Mouse (Mus musculus) spleen, postnatal 10 days (tissue): ENCODE measurements around the gene Hoxb7.

Experiments used
- DNase-seq, 2 experiments: peaks; one replicate each; pipeline ENCODE4 v3.0.0; 2021 to 2022; ENCODE audit warnings: low spot score in 2 of 2

The Hoxb7 gene

DNA sequence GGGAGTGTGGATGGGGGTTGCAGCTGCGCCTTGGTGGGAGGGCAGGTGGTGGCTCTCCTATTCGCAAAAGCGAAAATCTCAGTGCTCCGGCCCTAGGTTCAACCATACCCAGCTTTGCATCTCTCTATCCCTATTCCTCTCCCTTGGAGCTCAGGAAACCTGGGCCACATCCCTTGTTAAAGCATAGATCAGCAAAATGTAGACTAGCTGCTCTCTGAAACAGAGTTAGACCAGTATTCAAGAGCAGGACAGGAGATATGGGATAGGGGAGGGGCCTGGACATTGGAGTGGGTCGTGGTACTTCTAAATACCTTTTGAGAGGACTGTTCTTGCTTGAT is 28.9 kb downstream of the Hoxb7 start:
- DNase-seq: no peak

DNA sequence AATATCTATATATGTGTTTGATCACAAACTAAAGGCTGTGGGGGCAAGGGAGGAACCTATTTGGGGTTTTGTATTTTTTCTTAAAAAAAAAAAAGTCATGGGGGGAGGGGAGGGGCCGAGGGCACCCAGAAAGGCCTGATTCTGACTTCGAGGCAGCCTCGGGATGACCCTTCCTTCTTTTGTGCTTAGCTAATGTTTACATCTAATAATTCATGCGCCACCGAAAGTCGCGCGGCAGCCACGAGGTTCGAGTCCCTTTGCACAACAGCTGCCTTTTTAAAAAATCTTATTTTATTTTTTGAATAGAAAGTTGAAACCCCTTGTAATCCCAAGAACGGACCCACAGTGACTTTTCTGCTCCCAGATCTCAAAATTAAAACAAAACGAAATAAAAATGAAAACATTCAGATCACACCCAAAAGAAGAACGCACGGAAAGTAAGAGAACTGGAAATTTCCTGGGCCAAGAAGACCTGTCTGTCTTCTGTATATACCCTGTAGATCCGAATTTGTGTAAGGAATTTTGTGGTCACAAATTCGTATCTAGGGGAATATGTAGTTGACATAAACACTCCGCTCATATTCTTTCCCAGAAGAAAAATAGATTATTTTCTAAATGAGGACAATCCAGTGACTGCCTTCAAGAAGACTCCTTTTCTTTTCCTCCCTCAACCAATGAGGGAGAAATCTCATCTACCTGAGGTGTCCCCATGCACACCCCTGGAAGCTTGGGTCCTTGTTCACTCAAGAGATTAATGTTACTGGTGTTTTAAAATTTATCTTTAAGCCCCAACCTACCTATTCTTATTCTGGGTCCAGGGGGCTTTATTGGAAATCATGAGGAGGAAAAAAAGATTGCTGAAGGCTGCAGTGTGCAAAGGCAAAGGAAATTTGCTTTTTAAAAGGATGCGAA is 30.5 kb downstream of the Hoxb7 start:
- no peak for DNase-seq

DNA sequence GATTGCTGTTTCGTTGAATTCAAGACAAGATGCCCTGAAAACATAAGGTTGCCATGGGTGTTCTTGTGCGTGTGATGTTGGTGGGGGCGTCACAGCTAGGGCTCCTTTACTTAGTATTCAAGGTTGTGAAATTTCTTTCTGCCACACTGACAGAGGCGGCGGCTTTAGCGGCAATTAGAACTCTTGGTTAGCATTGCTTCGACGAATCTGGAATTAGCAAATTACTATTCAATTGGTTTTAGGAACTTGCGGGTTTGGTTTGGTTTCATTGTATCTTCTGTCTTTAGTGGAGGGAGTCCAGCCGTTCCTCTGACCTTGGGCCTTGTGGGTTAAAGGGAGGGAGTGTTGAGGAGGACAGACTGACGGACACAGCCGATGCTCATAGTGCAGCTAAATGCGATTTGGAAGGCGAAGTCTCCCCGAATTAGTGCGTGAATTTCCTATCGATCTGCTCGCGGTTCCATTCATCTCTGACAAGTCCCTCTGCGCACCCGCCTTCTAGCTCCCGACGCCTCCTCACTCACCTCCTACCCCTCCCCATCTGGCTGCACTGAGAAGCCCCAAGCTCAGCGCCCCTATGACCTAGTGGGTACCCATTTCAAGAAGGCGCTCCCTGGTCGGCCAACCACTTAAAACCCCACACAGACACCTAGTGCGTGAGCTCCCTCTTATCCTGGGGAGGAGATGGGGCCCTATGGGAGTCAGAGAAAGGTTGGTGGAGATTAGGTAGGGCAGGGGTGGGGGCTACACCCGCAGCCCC is 31.4 kb downstream of the Hoxb7 start, which contains the start of gene Hoxb4:
TSS of gene Hoxb4 (plus strand) at position 660 of the 760 bp plus-strand sequence.
- DNase-seq: no peak

DNA sequence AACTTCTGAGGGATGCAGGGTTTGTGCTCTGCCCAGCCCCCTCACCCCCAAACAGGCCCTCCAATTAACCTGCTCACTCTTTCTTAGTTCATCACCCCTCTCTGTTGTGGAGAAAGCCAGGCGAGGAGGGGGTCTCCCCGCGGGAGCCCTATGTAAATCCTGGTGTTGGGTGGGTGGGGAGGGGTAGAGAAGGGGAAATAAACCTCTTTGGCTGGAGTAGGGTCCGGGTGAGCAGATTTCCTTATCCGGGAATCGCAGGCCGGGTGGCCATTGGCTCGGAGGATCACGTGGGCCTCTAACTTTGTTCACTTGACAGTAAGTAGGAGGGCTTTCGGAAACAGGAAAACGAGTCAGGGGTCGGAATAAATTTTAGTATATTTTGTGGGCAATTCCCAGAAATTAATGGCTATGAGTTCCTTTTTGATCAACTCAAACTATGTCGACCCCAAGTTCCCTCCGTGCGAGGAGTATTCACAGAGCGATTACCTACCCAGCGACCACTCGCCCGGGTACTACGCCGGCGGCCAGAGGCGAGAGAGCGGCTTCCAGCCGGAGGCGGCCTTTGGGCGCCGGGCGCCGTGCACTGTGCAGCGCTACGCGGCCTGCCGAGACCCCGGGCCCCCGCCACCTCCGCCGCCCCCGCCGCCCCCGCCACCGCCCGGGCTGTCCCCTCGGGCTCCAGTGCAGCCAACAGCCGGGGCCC is 32.1 kb downstream of the Hoxb7 start:
- peak in 1 of 2 experiments; percentile 45 for DNase-seq

DNA sequence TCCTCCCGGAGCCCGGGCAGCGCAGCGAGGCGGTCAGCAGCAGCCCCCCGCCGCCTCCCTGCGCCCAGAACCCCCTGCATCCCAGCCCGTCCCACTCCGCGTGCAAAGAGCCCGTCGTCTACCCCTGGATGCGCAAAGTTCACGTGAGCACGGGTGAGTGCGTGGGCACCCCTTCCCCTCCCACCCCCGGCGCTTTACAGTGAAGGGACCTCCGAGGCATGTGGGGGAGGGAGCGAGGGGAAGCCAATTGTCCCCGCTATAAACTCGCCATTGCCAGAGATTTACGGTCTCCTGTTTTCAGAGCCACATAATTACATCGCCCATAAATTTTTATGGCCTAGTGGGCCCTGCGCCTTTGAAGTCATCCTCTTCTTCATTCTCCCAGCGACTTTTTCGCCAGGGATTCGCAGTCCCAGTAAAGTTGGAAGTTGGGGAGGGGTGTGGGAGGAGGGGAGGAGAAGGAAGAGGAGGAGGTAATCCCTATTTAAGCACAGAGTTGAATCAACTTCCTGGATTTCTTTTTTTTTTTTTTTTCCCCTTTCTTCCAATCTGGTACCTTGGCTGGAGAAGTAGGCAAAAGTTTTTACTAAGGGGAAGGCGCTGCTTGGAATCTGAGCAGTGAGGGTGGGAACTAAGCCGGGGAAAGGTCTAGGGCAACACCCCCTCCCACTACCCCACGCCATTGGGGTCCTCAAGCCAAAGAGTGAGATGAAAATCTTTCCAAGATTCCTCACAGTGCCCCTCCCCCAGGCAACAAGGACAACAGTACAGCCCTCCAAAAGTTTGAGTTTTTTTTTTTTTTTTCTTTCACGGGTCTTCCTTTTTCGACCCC is 32.9 kb downstream of the Hoxb7 start:
- no peak for DNase-seq

DNA sequence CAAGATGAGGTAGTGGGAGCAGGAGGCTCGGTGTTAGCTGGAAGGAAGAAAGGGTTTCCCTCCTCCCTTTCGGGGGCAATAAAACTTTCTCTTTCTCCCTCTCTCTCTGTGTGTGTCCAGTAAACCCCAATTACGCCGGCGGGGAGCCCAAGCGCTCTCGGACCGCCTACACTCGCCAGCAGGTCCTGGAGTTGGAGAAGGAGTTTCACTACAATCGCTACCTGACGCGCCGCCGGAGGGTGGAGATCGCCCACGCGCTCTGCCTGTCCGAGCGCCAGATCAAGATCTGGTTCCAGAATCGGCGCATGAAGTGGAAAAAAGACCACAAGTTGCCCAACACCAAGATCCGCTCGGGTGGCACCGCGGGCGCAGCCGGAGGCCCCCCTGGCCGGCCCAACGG is 33.5 kb downstream of the Hoxb7 start:
- DNase-seq: no peak

DNA sequence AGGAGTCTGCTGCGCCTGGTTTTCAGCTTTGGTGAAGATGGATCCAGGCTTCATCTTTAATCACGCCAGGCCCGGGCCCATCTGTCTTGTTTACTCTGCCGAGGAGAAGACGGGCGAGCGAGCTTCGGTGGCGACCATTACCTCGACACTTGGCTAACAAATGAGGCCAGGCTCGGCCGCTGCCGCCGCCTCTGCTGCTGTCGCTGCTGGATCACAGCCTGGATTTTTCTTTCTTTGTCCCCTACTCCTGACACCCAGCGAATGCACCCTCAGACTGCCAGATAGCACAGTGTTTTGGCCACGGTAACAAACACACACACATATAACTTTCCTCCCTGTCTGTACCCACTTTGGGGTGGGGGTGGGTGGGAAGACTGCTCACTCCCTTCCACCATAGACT is 34.3 kb downstream of the Hoxb7 start:
- DNase-seq: no peak

DNA sequence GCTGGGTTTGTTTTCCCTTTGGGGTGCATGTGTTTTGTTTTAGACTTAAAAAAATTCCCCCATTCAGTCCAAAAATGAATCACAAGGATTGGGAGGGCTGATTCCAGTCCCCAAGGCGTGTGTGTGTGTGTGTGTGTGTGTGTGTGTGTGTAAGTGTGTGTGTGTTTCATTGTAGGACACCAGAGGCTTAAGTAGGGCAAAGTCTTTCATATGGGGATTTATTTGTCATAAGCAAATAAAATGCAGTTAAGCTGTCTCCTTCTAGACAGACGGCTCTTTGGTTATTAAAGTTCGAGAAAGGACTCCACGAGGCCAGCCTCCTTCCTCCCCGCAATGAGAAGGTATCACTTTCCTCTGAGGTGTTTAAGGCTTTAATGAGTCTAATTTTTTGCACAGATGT is 35.4 kb downstream of the Hoxb7 start:
- DNase-seq: no peak

DNA sequence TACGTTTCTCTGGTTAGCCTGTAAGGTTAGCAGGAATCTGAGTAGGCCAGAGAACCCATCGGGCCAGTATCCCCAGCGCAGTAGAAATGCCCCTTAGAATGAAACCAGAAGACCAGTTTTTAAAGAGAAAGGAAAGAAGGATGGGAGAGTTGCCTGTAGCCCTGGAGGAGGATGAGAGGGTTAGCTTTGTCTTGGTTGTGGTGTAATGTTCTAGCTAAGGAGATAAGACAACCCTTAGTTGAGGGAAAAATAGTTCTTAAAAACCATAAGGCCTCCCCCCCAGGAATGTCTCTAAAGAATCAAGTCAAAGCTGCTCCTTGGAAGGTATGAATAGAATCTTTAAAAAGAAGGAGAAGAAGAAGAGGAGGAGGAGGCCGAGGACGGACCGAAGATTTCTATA is 36.3 kb downstream of the Hoxb7 start:
- DNase-seq: no peak

DNA sequence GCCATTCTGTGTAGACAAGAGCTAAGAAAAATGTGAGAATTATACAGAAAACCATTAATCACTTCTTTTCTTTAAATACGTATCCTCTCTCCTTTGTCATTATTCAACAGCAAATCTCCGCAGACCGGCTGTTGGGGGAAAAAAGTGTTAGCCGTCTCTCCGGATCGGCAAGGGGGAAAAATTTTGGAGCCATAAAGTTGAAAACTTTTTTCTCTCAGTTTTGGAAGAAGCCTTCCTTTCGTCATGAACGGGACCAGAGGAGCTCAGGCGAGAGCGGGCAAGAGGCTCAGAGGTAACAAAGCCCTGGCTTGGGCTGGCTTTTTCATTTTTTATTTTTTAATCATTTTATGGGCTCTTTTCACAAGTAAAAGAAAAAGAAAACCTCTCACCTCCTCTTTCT is 36.7 kb downstream of the Hoxb7 start, which contains the start of gene Hoxb3:
TSS of gene Hoxb3 (plus strand) at position 173 of the 400 bp plus-strand sequence.
- no peak for DNase-seq

DNA sequence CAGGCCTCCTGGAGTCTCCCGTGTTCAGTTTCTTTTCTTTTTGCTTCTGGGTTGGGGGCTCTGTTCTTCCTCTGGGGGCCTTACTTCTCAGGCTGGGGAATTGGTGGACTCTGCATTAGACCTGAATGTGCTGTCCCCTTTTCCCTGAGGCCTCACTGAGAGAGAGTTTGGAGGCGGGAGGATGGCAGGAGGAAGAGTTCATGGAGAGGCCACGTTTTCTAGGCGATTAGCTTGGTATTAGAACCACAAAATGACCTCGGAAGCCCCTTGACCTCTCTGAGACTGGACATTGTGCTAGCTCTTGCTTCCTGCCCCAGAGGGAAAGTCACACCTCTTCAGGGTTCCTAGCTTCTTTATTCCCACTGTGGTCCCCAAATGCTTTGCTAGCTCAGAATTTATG is 37.7 kb downstream of the Hoxb7 start:
- DNase-seq: no peak

DNA sequence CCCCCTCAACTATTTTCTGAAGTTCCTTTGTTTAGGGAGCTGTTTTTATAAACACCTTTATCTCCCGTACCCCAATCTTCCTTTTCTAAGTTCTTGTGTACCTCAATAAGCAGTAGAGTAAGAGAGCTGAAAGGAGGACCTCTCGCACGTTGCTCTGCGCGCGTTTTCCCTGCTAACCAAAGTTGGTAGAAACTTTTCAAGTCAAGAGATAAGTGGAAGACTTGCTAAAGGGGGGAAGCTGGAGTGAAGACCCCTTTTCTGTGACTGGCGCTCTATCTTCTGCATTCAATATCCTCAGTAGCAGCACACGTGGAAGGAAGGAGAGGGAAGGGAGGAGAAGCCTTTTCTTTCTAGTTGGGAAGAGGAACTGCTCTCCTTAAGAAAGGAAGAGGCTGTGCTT is 38.5 kb downstream of the Hoxb7 start:
- no peak for DNase-seq

DNA sequence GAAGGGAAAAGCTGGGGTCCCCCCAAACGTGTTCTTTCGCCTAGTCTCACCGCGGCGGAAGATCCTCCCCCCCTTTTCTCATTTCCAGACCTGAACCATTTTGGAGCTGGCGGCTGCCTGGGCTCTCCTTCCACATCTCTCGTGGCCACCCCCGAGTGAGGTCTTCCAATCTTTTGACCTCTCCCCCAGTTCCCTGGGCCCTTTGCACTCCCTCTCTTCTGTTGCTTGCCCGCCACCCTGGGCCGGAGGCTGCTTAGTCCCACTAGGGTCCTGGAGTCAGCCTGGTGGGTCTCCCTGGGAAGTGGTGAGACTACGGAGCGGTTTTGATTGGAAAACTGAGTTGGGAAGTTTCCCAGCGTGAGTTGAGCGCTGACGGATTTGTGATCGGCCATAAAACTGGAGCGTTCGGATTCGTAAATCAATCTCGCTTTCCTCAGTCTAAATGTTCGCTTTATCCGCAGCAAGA is 39.4 kb downstream of the Hoxb7 start:
- DNase-seq: no peak

DNA sequence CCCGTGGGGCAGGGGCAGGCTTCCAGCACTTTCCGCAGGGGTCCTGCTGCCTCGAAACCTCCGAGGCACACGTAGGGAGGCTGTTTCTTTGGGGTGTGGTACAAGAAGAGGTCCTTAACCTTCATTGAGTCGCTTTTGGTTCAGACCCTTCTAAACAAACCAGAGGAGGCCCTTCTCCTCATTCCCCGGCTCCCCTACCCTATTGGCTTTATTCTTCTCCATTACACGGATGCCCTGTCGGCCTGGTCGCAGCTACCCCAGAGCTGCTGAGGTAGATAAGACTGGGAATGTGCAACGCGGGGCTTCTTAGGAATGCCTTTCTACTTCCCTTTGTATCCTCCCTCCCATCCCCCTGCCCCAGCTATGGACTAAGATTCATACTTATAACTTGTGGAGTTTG is 40.3 kb downstream of the Hoxb7 start:
- no peak for DNase-seq

DNA sequence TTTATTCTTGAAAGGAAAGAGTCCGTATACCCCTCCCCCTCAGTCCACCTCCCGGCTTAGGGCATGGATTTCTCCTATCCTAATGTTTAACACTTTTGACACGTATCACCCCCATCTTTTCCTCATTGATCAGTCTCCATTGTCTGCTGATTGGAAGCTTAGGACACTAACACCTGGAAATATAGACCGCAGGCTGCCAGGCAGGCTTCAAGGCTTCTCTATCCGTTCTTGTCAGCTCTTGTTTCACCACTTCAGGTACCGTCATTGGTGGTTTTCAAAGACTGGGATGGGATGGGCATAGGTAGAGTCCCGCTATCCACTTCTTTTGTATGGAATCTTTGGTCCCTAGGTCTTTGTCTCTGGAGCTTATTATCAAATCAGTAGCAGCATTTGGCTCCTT is 40.7 kb downstream of the Hoxb7 start:
- DNase-seq: no peak

DNA sequence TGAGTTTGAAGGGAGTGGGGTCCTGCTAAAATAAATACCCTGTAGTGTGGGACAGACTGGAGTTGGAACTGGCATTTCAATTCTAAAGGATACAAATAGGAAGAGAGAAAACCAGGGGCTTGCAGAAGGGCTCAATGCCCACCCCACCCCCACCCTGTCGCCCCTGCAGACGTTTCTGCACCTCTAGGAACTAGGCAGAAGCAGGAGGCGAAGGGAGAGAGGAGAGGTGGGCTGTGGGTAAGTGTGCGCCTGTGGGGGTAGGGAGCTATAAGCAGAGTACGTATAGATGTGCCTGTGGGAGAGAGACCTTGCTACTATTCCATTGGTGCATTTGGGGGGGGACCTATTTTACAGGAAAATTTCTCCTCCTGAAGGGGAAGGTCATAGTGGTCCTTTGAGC is 41.3 kb downstream of the Hoxb7 start:
- DNase-seq: no peak

DNA sequence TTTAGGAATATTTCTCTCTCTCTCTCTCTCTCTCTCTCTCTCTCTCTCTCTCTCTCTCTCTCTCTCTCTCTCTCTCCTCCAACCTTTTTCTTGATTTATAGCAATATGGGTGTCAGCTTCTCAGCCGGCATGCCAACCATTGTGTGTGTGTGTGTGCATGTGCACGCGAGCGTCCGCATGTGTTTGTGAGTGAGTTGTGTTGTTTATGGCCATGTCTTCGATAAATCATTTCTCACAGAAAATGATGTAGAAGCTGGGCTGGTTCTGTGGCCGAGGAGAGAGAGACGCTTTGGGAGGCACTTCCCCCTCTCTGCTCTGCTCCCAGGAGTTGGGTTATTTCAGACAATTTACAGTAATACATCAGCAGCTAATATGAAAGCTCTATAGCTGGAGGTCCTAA is 42.2 kb downstream of the Hoxb7 start:
- no peak for DNase-seq

DNA sequence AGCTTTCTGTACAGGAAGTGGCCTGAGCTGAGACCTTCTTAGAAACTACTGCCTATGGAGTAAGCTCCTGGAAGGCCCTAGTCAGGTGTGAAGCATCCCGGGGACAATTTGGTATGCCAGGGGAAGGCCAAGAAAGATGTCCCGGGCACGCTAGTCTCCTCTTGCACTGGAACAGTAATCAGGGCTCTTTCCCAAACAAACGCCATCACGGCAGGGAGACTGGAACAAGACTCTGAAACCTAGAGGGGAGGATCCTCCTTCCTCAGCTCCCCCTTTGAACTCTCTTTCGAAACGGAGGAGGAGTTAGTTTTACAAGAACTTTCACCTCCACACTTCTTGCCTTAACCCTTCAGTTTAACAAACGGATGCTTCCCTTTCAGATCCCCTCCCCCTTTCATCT is 45.7 kb downstream of the Hoxb7 start:
- no peak for DNase-seq

DNA sequence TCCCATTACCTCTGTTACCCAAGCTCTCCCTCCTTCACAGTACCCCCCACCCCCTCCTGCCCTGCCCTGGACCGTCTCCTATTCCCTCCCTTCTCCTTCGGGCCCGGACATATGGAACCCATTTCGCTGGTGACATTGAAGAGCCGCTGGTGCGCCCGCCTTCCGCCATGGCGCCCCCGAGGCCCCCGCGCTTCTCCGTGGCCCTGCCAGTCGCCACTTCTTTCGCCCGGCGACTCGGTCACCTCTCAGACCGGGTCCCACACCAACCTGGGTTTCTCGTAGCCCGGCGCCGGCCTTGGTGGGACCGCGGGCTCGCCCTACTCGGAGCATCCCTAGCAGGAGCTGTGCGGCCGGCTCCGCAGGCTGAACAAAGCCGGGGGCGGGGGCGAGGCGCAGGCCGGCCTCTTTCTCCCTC is 46.2 kb downstream of the Hoxb7 start:
- no peak for DNase-seq

DNA sequence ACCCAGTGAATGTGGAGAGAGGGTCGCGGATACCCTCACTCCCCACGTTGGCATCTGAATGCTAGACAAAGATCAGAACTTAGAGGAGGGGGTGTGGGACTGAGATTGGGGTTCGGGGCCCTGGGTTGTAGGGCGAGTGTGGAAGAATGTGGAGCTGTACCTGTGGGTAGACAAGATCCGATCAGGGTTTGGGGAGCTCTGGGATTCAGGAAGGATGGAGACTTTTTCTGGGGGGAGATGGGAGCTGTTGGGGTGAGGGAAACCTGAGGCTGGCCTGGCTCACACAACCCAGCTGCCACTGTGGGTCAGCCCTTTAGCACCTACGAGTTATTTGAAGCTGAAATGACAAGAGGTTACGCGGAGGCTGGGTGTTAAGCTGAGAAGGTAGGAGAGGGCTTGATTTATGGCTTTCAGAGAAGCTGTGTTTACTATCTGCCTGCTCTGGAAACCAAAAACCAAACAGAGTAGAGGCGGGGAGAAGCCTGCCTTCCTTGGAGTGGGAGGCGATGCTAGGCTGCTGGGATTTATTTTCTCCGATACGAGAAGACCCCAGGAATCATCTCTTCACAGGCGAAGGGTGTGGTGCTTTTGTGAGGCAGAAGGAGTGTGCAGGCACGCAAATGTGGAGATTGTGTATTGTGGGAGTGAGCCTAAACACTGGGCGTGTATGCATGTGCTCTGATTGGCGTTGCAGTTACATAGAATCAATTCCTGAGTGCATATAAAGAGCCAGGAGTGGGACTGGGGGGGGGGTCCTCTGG is 47.0 kb downstream of the Hoxb7 start:
- DNase-seq: no peak

DNA sequence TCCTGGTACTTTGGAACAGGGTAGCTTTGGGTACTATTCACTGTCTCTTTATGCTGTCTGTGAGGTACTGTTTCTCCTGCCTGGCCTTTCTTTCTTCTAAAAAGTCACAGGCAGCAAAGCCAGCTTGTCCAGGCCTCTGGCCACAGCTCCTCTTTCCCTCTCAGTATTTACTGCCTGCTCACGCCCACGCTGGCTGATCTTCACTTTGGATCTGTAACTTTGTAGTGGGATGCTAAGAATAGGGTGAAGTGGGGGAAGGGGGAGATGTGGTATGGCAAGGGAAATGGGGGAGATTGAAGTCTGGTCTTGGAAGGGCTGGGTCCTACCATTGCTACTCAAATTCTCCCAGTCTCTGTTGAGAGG is 47.6 kb downstream of the Hoxb7 start:
- no peak for DNase-seq
